Mouse (Mus musculus) layer of hippocampus, postnatal 36 days (tissue): ENCODE measurements around the gene Gm3435. TPM values are rescaled to one million over a fixed set of nuclear protein-coding genes. Genes with fewer than 3 reads are reported as not detected.
"Not testable (repeated sequence)": the region's sequence is repeated elsewhere in the genome, so short reads cannot be mapped to it uniquely, and the experiment has no call there.

ENCODE experiments used
- DNase-seq, 2 experiments: peaks; one replicate each; pipeline ENCODE4 v3.0.0; 2022
- total RNA-seq, 2 experiments: library from RNA; stranded (reverse); gene quantifications; 2 replicates each; pipeline ENCODE4 v1.2.3; 2021

Gm3435 gene
- total RNA-seq, result 1 to 10 TPM; 5.4 to 7.7 TPM

DNA sequence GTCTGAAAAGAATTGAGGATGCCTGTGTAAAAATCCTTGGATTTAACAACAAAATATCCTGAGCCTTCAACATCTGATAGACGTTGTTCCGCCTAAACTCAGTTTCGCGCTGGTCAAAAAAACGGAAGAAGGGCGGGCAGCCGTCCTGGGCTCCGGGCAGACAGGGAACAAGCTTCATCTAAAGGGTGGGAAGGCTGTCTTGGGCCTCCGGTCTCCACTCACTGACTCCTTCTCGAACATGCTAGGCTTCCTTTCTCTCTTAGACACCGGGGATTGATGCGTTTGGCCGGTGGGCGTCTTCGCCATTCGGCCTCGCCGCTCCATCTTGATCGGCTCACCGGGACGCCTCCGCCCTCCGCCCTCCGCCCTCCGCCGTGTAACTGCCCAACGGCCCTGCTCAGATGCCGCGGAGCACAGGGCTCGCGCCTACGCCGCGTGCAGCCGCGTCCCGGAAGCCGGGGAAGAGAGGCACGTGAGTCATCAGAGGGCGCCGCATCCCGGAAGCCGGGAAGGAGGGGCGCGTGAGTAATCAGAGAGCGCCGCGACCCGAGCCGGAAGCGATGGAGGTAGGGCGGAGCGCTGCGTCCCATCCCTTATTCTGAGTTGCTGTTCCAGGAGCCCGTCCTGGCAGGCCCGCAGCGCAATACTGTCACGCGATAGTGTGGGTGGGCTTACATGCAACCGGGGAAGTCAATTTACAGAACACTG, at the start of gene Gm3435:
Gene Gm3435 (plus strand): TSS at position 471 of the 708 bp plus-strand sequence.
- not testable (repeated sequence) for DNase-seq

DNA sequence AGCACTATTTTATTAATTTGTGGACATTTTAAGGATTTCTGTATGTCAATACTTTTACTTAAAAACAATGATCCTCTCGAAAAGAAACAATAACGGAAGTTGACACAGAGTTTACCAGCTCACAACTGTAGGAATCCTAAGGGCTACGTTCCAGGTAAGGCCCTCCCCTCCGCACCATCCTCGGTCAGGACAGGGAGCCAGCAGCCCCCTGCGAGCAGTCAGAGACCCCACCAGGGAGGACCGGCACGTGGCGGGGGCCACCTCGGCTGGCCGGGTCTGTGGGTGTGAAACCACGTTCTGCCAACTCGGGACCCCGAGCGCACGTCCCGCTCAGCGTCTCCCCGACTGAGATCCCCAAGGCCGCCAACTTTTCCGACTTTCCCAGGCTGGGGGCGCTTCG, 49.5 kb upstream of the Gm3435 start:
- DNase-seq, result peak in 1 of 2 experiments; percentile 20

DNA sequence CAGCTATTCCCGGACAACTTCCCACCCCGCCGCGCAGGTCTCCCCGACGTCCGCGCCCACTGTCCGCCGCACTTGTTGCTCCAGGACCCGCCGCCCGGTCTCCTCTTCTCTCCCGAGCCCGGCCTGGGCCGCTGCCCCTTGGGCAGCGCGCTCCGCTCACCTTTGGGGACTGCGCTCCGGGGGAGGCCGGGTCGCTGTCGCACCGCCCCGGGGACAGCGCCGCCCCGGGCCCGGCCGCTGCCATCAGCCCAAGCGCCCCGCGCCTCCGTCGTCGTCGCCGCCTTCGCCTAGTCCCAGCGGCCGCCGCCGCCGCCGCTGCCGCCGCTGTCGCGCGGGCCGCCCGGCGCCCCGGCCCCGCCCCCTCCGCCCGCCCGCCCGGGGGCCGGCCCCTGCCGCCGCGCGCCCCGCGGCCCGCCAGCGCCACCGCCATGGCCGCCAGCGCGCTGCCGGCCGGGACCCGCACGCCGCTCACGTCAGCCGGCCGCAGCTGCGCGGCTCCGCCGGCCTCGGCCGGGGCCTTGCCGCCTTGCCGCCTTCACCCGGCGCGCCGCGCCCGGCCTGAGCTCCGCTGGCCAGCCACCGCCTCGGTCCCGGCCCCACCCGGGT, 48.9 kb upstream of the Gm3435 start, which contains the start of gene Phf10:
Gene Phf10 (minus strand): TSS at position 323 of the 606 bp plus-strand sequence.
- DNase-seq, result peak in 1 of 2 experiments; percentile 21

DNA sequence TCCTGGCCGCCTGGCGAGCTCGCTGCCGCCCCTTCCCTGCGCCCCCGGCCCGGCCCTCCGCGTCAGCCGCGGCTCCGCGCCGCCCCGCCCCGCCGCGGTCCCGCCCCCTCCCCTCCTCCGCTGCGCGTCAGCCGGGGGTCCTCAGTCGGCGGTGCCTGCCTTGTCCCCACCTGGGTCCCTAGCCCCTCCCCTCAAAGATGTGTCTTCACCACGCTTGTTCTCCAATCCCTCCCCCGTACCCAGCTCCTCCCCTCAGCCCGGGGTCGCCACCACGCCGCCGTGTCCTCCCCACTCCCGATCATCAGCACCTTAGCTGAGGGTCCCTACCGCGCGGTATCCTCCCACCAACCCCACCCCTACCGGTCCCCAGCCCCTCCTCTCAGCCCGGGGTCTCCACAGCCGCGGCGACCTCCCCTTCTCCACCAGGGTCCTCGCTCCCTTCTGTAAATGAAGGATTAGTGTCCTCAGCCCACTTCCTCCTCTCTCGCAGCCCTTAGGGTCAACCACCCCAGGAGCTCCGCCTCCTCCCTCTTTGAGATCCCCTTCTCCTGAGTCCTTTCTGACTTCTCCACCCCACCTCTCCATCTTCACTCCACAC, 48.3 kb upstream of the Gm3435 start:
- not testable (repeated sequence) for DNase-seq

DNA sequence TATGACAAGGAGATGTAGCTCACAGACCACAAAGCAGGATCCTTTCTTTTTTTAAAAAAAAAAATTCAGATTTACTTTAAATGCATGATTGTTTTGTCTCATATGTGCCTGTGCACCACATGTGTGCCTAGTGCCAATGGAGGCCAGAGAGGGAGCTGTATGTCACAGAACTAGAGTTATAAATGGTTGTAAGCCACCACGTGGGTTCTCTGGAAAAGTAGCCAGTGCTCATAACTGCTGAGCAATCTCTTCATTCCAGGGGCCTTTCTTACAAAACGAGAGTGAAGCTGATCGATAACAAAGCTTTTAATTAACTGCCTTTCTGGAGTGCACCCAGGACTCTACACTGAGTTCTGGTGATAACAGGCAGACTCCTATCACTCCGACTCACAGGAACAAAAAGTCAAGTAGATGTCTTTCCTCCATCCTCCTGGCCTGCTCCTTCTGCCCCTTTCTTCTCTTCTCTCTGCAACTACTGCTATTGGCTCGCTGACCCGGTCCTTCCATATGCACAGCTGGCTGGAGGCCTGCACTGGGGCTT, 41.5 kb upstream of the Gm3435 start:
- not testable (repeated sequence) for DNase-seq

DNA sequence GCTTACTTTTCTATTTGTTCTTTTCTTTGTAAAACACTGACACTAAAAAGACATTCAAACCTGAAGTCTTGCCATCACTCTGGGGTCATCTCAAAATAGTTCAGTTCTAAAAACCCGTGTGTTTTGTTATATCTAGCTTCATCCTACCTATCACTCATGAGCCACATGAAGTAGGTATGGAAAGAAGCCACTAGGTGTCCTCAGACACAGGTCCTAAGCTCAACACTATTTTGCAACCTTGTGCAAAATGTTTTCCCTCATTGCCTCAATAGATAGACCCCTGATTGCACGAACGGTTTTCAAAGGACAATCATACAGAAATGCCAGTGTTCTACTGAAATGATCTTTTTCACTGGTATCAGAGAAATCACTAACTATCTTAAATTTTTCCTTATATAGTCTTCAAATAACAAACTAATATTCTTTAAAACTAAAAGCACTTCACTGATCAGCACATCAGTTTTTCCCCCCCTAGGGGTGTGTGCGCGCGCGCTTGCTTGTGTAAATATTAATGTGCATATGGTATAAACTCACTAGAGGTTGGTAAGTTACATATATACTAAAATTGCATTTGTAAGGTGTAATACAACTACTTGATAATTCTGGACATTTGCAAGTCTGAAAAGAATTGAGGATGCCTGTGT, 32.1 kb upstream of the Gm3435 start:
- DNase-seq, result not testable (repeated sequence)

DNA sequence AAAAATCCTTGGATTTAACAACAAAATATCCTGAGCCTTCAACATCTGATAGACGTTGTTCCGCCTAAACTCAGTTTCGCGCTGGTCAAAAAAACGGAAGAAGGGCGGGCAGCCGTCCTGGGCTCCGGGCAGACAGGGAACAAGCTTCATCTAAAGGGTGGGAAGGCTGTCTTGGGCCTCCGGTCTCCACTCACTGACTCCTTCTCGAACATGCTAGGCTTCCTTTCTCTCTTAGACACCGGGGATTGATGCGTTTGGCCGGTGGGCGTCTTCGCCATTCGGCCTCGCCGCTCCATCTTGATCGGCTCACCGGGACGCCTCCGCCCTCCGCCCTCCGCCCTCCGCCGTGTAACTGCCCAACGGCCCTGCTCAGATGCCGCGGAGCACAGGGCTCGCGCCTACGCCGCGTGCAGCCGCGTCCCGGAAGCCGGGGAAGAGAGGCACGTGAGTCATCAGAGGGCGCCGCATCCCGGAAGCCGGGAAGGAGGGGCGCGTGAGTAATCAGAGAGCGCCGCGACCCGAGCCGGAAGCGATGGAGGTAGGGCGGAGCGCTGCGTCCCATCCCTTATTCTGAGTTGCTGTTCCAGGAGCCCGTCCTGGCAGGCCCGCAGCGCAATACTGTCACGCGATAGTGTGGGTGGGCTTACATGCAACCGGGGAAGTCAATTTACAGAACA, 31.5 kb upstream of the Gm3435 start, which contains the start of the genes 9030025P20Rik and Gm3417:
Gene 9030025P20Rik (plus strand): TSS at position 107 of the 677 bp plus-strand sequence.
Gene Gm3417 (minus strand): TSS at position 429 of the 677 bp plus-strand sequence.
- not testable (repeated sequence) for DNase-seq

DNA sequence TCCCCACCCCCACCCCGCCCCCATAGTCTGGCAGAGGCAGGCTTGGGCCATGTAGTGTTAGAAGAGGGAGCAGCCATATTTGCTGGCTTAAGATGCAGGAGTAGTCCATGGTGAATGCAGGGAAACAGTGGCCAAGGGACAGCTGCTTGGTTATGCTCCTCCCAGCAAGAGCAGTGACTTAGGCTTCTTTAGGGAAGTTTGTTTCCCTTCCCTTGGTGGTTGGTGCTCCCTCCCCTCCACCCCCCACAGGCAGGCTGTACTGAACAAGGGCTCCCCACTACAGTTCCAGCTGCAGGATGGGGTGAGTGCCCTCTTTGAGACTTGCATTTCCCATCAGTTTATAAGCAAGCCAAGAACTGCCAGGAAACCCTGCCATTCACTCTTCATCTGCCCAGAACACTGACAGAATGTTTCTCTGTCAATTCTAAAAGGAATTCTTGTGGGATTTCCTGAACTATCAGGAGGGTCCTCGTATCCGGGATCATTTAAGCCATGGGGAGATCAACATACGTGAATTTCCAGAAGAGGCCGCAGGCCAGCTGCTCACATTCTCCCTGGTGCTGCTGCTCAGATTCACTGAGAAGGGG, 19.8 kb upstream of the Gm3435 start:
- DNase-seq, result peak; percentile 2 to 7

DNA sequence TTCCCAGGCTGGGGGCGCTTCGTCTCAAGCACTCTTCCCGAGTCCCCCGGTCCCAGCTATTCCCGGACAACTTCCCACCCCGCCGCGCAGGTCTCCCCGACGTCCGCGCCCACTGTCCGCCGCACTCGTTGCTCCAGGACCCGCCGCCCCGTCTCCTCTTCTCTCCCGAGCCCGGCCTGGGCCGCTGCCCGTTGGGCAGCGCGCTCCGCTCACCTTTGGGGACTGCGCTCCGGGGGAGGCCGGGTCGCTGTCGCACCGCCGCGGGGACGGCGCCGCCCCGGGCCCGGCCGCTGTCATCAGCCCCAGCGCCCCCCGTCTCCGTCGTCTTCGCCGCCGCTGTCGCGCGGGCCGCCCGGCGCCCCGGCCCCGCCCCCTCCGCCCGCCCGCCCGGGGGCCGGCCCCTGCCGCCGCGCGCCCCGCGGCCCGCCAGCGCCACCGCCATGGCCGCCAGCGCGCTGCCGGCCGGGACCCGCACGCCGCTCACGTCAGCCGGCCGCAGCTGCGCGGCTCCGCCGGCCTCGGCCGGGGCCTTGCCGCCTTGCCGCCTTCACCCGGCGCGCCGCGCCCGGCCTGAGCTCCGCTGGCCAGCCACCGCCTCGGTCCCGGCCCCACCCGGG, 17.3 kb upstream of the Gm3435 start:
- DNase-seq, result not testable (repeated sequence)

DNA sequence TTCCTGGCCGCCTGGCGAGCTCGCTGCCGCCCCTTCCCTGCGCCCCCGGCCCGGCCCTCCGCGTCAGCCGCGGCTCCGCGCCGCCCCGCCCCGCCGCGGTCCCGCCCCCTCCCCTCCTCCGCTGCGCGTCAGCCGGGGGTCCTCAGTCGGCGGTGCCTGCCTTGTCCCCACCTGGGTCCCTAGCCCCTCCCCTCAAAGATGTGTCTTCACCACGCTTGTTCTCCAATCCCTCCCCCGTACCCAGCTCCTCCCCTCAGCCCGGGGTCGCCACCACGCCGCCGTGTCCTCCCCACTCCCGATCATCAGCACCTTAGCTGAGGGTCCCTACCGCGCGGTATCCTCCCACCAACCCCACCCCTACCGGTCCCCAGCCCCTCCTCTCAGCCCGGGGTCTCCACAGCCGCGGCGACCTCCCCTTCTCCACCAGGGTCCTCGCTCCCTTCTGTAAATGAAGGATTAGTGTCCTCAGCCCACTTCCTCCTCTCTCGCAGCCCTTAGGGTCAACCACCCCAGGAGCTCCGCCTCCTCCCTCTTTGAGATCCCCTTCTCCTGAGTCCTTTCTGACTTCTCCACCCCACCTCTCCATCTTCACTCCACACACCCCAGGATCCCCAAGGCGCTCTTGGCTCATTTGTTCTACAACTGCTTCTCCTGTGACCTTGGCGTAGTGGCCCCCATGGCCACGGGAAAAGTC, 16.7 kb upstream of the Gm3435 start:
- not testable (repeated sequence) for DNase-seq

DNA sequence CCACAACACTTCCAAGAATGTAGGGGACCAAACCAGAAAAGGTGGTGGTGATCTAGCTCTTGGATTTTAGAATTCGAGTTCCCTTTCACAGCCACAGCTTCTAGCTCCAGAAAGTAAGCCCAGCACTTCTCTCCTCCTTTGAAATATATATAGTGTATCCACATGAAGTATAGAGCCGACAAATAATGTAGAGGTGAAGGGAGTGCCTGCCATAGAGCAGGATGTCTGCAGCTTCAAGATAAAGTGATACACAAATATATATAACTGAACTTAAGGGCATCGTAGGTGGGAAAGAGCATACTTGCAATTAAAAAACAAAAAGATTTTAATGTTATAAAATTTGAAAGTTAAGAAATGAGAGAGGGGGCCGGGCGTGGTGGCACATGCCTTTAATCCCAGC, 15.8 kb upstream of the Gm3435 start:
- not testable (repeated sequence) for DNase-seq

DNA sequence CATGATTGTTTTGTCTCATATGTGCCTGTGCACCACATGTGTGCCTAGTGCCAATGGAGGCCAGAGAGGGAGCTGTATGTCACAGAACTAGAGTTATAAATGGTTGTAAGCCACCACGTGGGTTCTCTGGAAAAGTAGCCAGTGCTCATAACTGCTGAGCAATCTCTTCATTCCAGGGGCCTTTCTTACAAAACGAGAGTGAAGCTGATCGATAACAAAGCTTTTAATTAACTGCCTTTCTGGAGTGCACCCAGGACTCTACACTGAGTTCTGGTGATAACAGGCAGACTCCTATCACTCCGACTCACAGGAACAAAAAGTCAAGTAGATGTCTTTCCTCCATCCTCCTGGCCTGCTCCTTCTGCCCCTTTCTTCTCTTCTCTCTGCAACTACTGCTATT, 9.9 kb upstream of the Gm3435 start:
- not testable (repeated sequence) for DNase-seq

DNA sequence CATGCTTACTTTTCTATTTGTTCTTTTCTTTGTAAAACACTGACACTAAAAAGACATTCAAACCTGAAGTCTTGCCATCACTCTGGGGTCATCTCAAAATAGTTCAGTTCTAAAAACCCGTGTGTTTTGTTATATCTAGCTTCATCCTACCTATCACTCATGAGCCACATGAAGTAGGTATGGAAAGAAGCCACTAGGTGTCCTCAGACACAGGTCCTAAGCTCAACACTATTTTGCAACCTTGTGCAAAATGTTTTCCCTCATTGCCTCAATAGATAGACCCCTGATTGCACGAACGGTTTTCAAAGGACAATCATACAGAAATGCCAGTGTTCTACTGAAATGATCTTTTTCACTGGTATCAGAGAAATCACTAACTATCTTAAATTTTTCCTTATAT, 888 bp upstream of the Gm3435 start:
- not testable (repeated sequence) for DNase-seq

DNA sequence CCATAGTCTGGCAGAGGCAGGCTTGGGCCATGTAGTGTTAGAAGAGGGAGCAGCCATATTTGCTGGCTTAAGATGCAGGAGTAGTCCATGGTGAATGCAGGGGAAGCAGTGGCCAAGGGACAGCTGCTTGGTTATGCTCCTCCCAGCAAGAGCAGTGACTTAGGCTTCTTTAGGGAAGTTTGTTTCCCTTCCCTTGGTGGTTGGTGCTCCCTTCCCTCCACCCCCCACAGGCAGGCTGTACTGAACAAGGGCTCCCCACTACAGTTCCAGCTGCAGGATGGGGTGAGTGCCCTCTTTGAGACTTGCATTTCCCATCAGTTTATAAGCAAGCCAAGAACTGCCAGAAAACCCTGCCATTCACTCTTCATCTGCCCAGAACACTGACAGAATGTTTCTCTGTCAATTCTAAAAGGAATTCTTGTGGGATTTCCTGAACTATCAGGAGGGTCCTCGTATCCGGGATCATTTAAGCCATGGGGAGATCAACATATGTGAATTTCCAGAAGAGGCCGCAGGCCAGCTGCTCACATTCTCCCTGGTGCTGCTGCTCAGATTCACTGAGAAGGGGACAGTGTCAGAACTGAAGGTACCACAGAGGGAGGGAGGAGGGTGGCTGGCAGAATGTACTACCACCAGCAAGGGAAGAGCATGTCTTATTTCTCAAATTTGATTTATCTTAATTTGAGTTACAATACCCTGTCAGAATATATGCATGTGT, 11.7 kb downstream of the Gm3435 start:
- peak; percentile 18 to 33 for DNase-seq

DNA sequence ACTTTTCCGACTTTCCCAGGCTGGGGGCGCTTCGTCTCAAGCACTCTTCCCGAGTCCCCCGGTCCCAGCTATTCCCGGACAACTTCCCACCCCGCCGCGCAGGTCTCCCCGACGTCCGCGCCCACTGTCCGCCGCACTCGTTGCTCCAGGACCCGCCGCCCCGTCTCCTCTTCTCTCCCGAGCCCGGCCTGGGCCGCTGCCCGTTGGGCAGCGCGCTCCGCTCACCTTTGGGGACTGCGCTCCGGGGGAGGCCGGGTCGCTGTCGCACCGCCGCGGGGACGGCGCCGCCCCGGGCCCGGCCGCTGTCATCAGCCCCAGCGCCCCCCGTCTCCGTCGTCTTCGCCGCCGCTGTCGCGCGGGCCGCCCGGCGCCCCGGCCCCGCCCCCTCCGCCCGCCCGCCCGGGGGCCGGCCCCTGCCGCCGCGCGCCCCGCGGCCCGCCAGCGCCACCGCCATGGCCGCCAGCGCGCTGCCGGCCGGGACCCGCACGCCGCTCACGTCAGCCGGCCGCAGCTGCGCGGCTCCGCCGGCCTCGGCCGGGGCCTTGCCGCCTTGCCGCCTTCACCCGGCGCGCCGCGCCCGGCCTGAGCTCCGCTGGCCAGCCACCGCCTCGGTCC, 14.0 kb downstream of the Gm3435 start:
- not testable (repeated sequence) for DNase-seq

DNA sequence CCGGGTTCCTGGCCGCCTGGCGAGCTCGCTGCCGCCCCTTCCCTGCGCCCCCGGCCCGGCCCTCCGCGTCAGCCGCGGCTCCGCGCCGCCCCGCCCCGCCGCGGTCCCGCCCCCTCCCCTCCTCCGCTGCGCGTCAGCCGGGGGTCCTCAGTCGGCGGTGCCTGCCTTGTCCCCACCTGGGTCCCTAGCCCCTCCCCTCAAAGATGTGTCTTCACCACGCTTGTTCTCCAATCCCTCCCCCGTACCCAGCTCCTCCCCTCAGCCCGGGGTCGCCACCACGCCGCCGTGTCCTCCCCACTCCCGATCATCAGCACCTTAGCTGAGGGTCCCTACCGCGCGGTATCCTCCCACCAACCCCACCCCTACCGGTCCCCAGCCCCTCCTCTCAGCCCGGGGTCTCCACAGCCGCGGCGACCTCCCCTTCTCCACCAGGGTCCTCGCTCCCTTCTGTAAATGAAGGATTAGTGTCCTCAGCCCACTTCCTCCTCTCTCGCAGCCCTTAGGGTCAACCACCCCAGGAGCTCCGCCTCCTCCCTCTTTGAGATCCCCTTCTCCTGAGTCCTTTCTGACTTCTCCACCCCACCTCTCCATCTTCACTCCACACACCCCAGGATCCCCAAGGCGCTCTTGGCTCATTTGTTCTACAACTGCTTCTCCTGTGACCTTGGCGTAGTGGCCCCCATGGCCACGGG, 14.7 kb downstream of the Gm3435 start:
- not testable (repeated sequence) for DNase-seq

DNA sequence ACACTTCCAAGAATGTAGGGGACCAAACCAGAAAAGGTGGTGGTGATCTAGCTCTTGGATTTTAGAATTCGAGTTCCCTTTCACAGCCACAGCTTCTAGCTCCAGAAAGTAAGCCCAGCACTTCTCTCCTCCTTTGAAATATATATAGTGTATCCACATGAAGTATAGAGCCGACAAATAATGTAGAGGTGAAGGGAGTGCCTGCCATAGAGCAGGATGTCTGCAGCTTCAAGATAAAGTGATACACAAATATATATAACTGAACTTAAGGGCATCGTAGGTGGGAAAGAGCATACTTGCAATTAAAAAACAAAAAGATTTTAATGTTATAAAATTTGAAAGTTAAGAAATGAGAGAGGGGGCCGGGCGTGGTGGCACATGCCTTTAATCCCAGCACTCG, 15.5 kb downstream of the Gm3435 start:
- not testable (repeated sequence) for DNase-seq

DNA sequence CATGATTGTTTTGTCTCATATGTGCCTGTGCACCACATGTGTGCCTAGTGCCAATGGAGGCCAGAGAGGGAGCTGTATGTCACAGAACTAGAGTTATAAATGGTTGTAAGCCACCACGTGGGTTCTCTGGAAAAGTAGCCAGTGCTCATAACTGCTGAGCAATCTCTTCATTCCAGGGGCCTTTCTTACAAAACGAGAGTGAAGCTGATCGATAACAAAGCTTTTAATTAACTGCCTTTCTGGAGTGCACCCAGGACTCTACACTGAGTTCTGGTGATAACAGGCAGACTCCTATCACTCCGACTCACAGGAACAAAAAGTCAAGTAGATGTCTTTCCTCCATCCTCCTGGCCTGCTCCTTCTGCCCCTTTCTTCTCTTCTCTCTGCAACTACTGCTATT, 21.4 kb downstream of the Gm3435 start:
- not testable (repeated sequence) for DNase-seq

DNA sequence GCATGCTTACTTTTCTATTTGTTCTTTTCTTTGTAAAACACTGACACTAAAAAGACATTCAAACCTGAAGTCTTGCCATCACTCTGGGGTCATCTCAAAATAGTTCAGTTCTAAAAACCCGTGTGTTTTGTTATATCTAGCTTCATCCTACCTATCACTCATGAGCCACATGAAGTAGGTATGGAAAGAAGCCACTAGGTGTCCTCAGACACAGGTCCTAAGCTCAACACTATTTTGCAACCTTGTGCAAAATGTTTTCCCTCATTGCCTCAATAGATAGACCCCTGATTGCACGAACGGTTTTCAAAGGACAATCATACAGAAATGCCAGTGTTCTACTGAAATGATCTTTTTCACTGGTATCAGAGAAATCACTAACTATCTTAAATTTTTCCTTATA, 30.5 kb downstream of the Gm3435 start:
- not testable (repeated sequence) for DNase-seq
